Mouse (Mus musculus): Measurements from ENCODE around the gene Phkg2.
"Not testable (repeated sequence)": the region's sequence is repeated elsewhere in the genome, so short reads cannot be mapped to it uniquely, and the experiment has no call there.

The Phkg2 gene

DNA sequence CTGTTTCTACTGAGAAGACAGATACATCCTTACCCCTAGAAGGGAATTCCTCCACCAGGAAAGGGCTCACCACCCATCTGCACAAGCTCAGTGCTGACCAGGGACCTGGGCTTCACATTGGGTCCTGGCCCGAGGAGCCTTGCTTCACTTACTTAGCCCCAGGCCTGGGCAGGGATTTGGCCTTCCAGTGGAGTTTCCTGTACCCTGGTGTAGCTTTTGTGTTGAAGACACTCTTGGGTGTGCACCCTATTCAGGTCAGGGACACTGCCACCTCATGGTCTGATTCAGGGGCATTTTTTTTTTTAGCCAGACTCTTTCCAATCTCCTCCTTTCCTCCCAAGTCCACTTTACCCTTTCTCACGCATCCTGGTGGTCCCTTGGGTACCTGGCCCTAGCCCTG lies 29.8 kb downstream of the Phkg2 start:
- no peak for DNase-seq (ENCODE audit: low spot score in 2 of 2)

DNA sequence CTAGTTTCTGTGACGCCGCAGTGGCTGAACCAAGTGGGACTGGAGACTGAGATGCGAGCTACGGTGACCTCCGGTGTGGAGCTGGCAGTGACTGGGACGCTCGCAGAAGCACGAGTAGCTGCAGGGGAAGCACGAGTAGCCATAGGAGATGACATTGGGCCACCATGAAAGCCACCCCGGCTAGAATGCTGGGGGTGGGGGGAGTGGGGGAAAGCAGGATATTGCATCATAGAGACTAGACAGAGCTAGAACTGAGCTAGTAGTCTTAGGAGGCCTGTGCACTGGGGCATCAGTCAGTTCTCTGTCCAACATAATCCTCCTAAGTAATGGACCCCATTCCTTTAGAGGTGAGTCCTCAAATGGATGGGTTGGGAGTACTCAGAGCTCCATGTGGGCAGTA lies 31.1 kb downstream of the Phkg2 start:
- no peak for DNase-seq (ENCODE audit: low spot score in 2 of 2)

GRCm38 (mm10) chr7:127607150-127607549 lies 34.0 kb downstream of the Phkg2 start:
- no peak for DNase-seq (ENCODE audit: low spot score in 2 of 2)

DNA sequence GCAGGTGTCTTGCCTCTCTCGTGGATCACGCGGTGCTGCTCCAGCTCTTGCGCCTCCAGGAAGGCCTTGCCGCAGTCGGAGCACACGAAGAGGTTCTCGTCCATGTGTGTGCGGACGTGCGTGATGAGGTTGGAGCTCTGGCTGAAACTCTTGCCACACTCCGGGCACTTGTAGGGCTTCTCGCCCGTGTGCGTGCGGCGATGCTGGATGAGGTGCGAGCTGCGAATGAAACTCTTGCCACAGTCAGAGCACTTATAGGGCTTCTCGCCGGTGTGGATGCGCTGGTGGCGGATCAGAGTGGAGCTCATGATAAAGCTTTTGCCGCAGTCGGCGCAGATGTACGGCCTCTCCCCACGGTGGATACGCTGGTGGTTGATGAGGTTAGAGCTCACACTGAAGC lies 37.9 kb downstream of the Phkg2 start:
- DNase-seq (ENCODE audit: low spot score in 2 of 2) = no peak

DNA sequence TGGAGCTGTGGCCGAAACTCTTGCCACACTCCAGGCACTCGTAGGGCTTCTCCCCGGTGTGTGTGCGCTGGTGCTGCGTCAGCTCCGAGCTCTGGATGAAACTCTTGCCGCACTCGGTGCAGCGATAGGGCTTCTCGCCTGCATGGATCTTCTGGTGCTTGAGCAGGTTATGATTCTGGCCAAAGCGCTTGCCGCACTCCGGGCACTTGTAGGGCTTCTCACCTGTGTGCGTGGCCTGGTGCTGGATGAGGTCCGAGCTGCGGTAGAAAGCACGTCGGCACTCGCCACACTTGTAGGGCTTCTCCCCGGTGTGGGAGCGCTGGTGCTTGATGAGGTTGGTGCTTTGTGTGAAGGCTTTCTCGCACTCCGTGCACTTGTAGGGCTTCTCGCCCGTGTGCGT lies 38.4 kb downstream of the Phkg2 start:
- no peak for DNase-seq (ENCODE audit: low spot score in 2 of 2)

DNA sequence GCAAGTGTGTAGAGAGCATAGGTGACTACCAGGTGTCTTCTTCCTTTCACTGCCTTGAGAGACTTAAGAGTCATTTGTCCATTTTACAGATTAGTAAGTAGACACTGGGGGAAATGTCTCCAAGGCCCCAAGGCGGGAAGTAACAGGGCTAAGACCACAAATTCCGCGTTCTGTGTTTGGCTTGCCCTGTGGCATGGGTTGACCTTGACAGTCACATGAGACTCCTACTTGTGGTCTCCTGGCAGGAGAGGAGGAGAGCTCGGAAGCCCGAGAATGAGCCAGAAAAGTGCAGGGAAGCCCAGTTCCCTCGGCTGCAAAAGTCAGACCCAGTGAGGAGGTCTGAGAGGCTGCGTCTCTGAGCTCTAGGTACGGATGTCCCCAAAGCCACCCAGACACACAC lies 40.4 kb downstream of the Phkg2 start:
- DNase-seq (ENCODE audit: low spot score in 2 of 2) = no peak

GRCm38 (mm10) chr7:127614091-127614490 lies 41.0 kb downstream of the Phkg2 start:
- DNase-seq (ENCODE audit: low spot score in 2 of 2) = no peak

DNA sequence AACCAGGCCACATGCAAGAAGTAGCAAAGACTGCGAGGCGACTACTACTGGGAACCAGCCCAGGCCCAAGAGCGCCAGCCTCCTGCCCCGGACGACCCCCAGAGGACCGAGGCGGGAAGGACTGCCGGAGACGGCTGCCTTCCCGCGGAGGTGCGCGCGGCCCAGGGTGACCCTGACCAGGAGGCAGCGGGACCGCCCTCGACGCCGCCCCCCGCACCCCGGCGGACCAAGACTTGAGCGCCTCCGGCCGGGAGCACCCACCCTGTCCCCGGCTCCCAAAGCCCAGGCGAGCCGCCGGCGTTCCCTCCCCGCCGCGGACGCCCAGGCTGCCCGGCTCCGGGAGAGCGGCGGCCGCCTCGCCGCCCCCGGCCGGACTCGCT lies 41.4 kb downstream of the Phkg2 start:
- peak in 1 of 2 experiments; percentile 50 for DNase-seq (ENCODE audit: low spot score in 2 of 2)

GRCm38 (mm10) chr7:127614891-127615843 lies 42.0 kb downstream of the Phkg2 start, which contains the start of gene Zfp629:
Gene Zfp629 (minus strand): TSS chr7:127615797.
- DNase-seq (ENCODE audit: low spot score in 2 of 2) = peak; percentile 75 to 78

DNA sequence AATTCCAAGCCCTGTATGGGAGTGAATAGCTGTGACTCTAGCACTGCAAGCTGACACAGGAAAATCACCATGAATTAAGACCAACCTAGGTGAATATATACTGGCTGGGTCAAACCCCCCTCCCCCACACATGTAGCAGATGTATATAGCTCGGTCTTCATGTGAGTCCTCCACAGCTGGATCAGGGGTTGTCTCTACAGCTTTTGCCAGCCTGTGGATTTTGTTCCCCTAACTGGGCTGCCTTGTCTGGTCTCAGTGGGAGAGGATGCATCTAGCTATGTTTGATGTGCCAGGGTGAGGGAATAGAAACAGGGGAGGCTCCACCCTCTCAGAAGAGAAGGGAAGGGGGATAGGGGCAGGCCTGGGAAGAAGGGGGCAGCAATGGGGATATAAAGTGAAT lies 43.2 kb downstream of the Phkg2 start:
- no peak for DNase-seq (ENCODE audit: low spot score in 2 of 2)

GRCm38 (mm10) chr7:127616881-127617280 lies 43.7 kb downstream of the Phkg2 start:
- no peak for DNase-seq (ENCODE audit: low spot score in 2 of 2)

DNA sequence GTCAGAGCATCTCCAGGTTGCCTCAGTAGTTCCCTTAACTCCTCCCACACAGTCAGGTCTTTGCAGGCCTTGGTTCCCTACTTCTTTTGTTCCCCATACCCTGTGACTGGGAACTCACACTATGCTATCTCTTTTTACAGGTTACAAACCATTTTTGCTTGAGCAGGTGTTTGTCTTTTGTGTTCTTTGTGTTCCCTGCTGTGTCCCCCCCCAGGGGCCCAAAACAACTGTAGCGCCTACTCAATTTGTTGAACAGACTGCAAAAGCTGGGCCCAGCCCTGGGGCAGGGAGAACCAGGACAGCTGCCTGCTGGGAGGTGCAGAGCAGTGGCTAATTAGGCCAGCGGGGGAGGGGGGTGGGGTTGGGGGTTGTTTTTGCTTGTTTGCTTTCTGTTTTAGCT lies 44.8 kb downstream of the Phkg2 start:
- no peak for DNase-seq (ENCODE audit: low spot score in 2 of 2)

GRCm38 (mm10) chr7:127618402-127618801 lies 45.3 kb downstream of the Phkg2 start:
- not testable (repeated sequence) for DNase-seq (ENCODE audit: low spot score in 2 of 2)

DNA sequence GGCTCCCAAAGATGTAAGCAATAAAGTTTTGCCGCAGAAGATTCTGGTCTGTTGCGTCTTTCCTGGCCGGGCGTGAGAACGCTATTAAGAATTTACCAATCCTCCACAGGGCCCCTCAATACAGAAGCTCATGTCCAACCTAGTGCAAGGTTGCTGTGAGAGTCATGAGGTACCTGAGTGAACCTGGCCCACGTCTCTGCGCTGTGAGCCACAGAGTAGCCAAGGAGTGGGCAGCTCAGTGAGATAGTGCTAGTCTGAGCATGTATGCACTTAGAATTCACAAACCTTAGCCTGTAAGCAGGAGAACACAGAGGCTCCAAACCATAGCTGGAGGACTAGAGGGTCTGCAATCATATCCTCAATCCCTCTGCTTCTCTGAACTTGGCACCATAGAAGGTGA lies 52.9 kb downstream of the Phkg2 start:
- no peak for DNase-seq (ENCODE audit: low spot score in 2 of 2)

GRCm38 (mm10) chr7:127626471-127626870 lies 53.3 kb downstream of the Phkg2 start:
- DNase-seq (ENCODE audit: low spot score in 2 of 2) = no peak

DNA sequence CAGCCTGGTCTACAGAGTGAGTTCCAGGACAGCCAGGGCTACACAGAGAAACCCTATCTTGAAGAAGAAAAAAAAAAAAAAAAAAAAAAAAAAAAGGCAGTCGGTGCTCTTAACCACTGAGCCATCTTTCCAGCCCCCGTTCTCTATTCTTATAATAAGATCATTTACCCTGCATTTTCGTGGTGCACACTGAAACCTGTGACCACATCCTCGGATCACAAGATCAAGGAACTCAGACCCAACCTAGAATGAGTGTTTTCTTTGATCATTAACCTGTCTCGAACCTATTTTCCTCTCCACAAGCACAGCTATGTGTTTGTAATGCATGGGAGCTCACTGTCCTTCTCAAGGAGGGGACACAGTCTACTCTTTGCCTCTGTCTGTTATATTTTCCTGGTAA lies 55.5 kb downstream of the Phkg2 start:
- DNase-seq (ENCODE audit: low spot score in 2 of 2) = no peak

- no peak for DNase-seq (ENCODE audit: low spot score in 2 of 2)
Measured at GRCm38 (mm10) chr7:127631416-127631815, 58.3 kb downstream of the Phkg2 start.

Data from urinary bladder, postnatal 4 days (tissue).